Mouse (Mus musculus): ENCODE data around the gene Tssc4.

GRCm38 (mm10) chr7:143036787-143037186 is 32.3 kb upstream of the Tssc4 start:
- TF ChIP-seq CTCF (IDR thresholded peaks at IDR 0.05; ENCODE audit: low read depth) (no peak), EP300 (IDR thresholded peaks at IDR 0.05; ENCODE audit: low read depth) (no peak)

Data from heart, postnatal 0 days (tissue).